Mouse (Mus musculus) small intestine, adult 2 months (tissue): ENCODE data around the gene Sema6d.

Experiments used
- CTCF ChIP-seq: fragments of 200-500 bp; IDR thresholded peaks from 2 replicates; pipeline ENCODE4 v1.5.1; 2012; ENCODE audit warnings: low read depth, mild to moderate bottlenecking, control low read depth, inconsistent platforms, low read length, moderate library complexity, mixed read lengths; ENCODE audit not compliant: insufficient replicate concordance, insufficient read length; ENCODE audit errors: extremely low read depth
- POLR2A ChIP-seq: fragments of 200-500 bp; IDR thresholded peaks from 2 replicates; pipeline ENCODE4 v1.6.1; 2012; ENCODE audit warnings: low read depth, mild to moderate bottlenecking, control low read depth, inconsistent platforms, low read length, moderate library complexity

GRCm38 (mm10) chr2:124662257-124662656, 572.5 kb downstream of the Sema6d start:
- no peak for TF ChIP-seq CTCF
- no peak for TF ChIP-seq POLR2A
